Mouse (Mus musculus): ENCODE results near the gene Barhl2. TPM values are rescaled to one million over a fixed set of nuclear protein-coding genes. Genes with fewer than 3 reads are reported as not detected.

Gene Barhl2
- not detected in 2 replicates for polyA plus RNA-seq (2012; rRNA removed)

DNA sequence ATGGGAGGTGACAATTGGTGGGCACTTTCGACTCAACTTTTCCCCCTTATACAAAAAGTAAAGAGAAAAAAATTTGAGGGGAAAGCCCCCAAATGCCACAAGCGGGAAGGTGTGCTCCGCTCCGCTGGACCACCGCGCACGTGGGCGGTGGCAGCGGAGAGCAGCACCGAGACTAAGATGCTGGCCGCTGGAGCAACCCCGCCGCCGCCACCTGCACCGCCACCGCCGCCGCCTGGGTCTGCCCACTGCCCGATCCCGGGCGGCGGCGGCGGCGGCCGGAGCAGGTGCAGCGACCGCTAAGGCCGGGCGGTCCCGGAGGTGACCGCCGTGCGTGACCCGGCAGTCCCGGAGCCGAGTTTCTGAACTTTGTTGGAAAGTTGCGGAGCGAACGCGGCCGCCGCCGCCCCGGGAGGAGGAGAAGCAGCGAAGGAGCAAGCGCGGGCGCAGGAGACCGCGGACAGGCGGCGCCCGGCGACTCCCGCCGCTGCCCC, at the start of gene Barhl2:
Barhl2 (minus strand) TSS at position 181 of the 491 bp plus-strand sequence.
- peak within 1 kb of the TSS; percentile 38 for H3K4me3 ChIP-seq (ENCODE audit: low read depth, low read length)
- WGBS = 1% methylated on average over 55 of the region's 57 CpGs
- no peak within 1 kb of the TSS for H3K27ac ChIP-seq (ENCODE audit: insufficient read depth, low read depth, low read length)
- peaks cover 79% of the 10 kb centered on the region for H3K27me3 ChIP-seq (ENCODE audit: control insufficient read depth, insufficient read depth, low read length)
- peaks cover 9% of the 10 kb centered on the region for H3K4me1 ChIP-seq (ENCODE audit: control insufficient read depth, insufficient read depth, insufficient read length, low read length)
- H3K36me3 ChIP-seq (ENCODE audit: control insufficient read depth, insufficient read depth, low read length) = no peaks in the 10 kb centered on the region
- TF ChIP-seq CTCF (IDR thresholded peaks at IDR 0.05; ENCODE audit: extremely low read depth, insufficient read length, insufficient replicate concordance, low read depth, low read length) = no peak
- no peak for TF ChIP-seq POLR2A (IDR thresholded peaks at IDR 0.05; ENCODE audit: low read depth, low read length)

GRCm38 (mm10) chr5:106506061-106506460, 48.1 kb upstream of the Barhl2 start:
- H3K4me1 ChIP-seq (ENCODE audit: control insufficient read depth, insufficient read depth, insufficient read length, low read length) = peaks cover 9% of the 10 kb centered on the region; the same call in 1 of the 2 replicates
- H3K27ac ChIP-seq (ENCODE audit: insufficient read depth, low read depth, low read length) = no peak overlapping the region
- WGBS = 90% methylated on average over 5 of the region's 5 CpGs
- H3K27me3 ChIP-seq (ENCODE audit: control insufficient read depth, insufficient read depth, low read length) = no peaks in the 10 kb centered on the region
- no peak overlapping the region for H3K4me3 ChIP-seq (ENCODE audit: low read depth, low read length)
- no peak for TF ChIP-seq POLR2A (IDR thresholded peaks at IDR 0.05; ENCODE audit: low read depth, low read length)
- TF ChIP-seq CTCF (IDR thresholded peaks at IDR 0.05; ENCODE audit: extremely low read depth, insufficient read length, insufficient replicate concordance, low read depth, low read length) = no peak
- no peaks in the 10 kb centered on the region for H3K36me3 ChIP-seq (ENCODE audit: control insufficient read depth, insufficient read depth, low read length)

DNA sequence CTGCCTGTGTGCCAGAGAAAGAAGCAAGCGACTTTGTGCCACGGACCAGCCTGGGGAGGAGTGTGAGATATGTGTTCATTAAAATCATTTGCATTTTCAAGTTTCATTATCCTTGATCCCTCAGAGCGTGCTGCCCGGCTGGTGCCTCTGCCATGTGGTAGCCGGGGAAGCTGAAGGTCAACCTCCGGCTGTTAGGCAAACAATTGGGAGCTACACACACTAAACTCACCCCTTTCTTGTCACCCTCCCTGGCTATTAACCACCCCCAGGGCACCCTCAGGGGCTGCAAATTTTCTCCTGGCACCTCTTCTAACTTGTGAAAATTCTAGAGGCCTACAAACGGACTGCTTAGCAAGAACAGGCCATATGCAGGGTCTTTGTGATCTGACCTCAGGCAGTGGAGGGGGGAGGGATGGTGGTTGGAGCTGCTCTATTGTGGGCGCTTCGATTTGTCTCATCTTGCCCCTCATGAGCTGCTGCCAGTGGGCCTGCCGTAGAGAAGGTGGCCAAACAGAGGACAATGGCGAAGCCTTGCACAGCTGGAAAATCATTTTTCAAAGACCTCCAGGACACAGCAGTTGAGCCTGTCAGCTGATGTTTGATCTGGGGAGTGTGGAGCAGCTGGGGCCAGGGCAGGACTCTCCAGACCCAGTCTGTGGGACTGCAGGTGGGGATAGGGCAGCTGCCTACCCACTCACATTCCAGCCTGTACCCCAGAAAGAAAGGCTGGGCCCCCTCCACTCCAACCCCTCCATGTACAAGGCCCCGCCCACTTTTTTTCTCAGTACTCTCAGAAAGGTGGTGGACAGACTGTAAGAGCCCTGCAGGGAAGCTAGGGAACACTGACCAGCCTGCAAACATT, 44.9 kb upstream of the Barhl2 start:
- Histone ChIP-seq H3K27ac (ENCODE audit: insufficient read depth, low read depth, low read length) (no peak overlapping the region), H3K36me3 (ENCODE audit: control insufficient read depth, insufficient read depth, low read length) (no peaks in the 10 kb centered on the region), H3K4me1 (ENCODE audit: control insufficient read depth, insufficient read depth, insufficient read length, low read length) (peaks cover 2% of the 10 kb centered on the region; the same call in 1 of the 2 replicates), H3K27me3 (ENCODE audit: control insufficient read depth, insufficient read depth, low read length) (no peaks in the 10 kb centered on the region), H3K4me3 (ENCODE audit: low read depth, low read length) (no peak overlapping the region)
- 83% methylated on average over 12 of the region's 12 CpGs for WGBS
- TF ChIP-seq POLR2A (IDR thresholded peaks at IDR 0.05; ENCODE audit: low read depth, low read length) (no peak), CTCF (IDR thresholded peaks at IDR 0.05; ENCODE audit: extremely low read depth, insufficient read length, insufficient replicate concordance, low read depth, low read length) (no peak)

DNA sequence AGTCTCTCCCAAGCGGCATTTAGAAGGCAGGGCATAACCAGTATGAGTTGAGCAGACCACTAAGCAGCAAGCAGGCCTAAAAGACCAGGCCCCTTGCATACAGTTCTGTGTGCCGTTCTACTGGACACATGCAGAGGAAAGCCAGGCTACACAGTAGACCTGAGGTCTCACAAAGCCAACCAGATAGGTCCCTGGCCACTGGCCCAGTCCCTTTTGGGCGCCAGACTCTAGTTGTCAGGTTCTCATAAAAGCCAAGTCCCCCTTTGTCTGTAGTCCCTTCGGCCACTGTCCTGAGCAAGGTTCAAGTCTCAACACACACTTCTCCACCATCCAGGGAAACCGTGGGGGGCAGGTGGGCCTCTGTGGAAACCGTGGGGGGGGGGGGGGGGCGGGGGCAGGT, 44.3 kb upstream of the Barhl2 start:
- Histone ChIP-seq H3K27ac (ENCODE audit: insufficient read depth, low read depth, low read length) (no peak overlapping the region), H3K36me3 (ENCODE audit: control insufficient read depth, insufficient read depth, low read length) (no peaks in the 10 kb centered on the region), H3K27me3 (ENCODE audit: control insufficient read depth, insufficient read depth, low read length) (no peaks in the 10 kb centered on the region), H3K4me1 (ENCODE audit: control insufficient read depth, insufficient read depth, insufficient read length, low read length) (peaks cover 2% of the 10 kb centered on the region; the same call in 1 of the 2 replicates), H3K4me3 (ENCODE audit: low read depth, low read length) (no peak overlapping the region)
- WGBS = 70% methylated on average over 7 of the region's 7 CpGs
- TF ChIP-seq CTCF (IDR thresholded peaks at IDR 0.05; ENCODE audit: extremely low read depth, insufficient read length, insufficient replicate concordance, low read depth, low read length) (no peak), POLR2A (IDR thresholded peaks at IDR 0.05; ENCODE audit: low read depth, low read length) (no peak)

- TF ChIP-seq CTCF (IDR thresholded peaks at IDR 0.05; ENCODE audit: extremely low read depth, insufficient read length, insufficient replicate concordance, low read depth, low read length) (no peak), POLR2A (IDR thresholded peaks at IDR 0.05; ENCODE audit: low read depth, low read length) (no peak)
- no peak overlapping the region for H3K27ac ChIP-seq (ENCODE audit: insufficient read depth, low read depth, low read length)
- H3K4me1 ChIP-seq (ENCODE audit: control insufficient read depth, insufficient read depth, insufficient read length, low read length) = no peaks in the 10 kb centered on the region
- H3K4me3 ChIP-seq (ENCODE audit: low read depth, low read length) = no peak overlapping the region
- no peaks in the 10 kb centered on the region for H3K36me3 ChIP-seq (ENCODE audit: control insufficient read depth, insufficient read depth, low read length)
- WGBS = 74% methylated on average over 8 of the region's 8 CpGs
- no peaks in the 10 kb centered on the region for H3K27me3 ChIP-seq (ENCODE audit: control insufficient read depth, insufficient read depth, low read length)
Observed at GRCm38 (mm10) chr5:106491771-106492170, 33.8 kb upstream of the Barhl2 start.

- no peak overlapping the region for H3K4me3 ChIP-seq (ENCODE audit: low read depth, low read length)
- H3K4me1 ChIP-seq (ENCODE audit: control insufficient read depth, insufficient read depth, insufficient read length, low read length) = peaks cover 5% of the 10 kb centered on the region
- WGBS = 17% methylated on average over 10 of the region's 10 CpGs
- H3K27me3 ChIP-seq (ENCODE audit: control insufficient read depth, insufficient read depth, low read length) = peaks cover 70% of the 10 kb centered on the region
- no peak for TF ChIP-seq POLR2A (IDR thresholded peaks at IDR 0.05; ENCODE audit: low read depth, low read length)
- TF ChIP-seq CTCF (IDR thresholded peaks at IDR 0.05; ENCODE audit: extremely low read depth, insufficient read length, insufficient replicate concordance, low read depth, low read length) = no peak
- H3K27ac ChIP-seq (ENCODE audit: insufficient read depth, low read depth, low read length) = no peak overlapping the region
- H3K36me3 ChIP-seq (ENCODE audit: control insufficient read depth, insufficient read depth, low read length) = no peaks in the 10 kb centered on the region
Observed at GRCm38 (mm10) chr5:106472105-106472500, 14.1 kb upstream of the Barhl2 start.

All from small intestine, adult 2 months (tissue).